Mouse (Mus musculus) testis, adult 2 months (tissue): ENCODE data around the gene Vamp4.

ENCODE experiments used
- CTCF ChIP-seq: fragments of 200-500 bp; IDR thresholded peaks from 2 replicates; pipeline ENCODE4 v1.5.1; 2012; ENCODE audit warnings: low read depth, mild to moderate bottlenecking, inconsistent platforms, low read length, moderate library complexity; ENCODE audit not compliant: control insufficient read depth, insufficient read depth, insufficient replicate concordance
- POLR2A ChIP-seq: fragments of 200-500 bp; IDR thresholded peaks from 2 replicates; pipeline ENCODE4 v1.6.1; 2012; ENCODE audit warnings: low read depth, mild to moderate bottlenecking, inconsistent platforms, low read length, moderate library complexity; ENCODE audit not compliant: control insufficient read depth

DNA sequence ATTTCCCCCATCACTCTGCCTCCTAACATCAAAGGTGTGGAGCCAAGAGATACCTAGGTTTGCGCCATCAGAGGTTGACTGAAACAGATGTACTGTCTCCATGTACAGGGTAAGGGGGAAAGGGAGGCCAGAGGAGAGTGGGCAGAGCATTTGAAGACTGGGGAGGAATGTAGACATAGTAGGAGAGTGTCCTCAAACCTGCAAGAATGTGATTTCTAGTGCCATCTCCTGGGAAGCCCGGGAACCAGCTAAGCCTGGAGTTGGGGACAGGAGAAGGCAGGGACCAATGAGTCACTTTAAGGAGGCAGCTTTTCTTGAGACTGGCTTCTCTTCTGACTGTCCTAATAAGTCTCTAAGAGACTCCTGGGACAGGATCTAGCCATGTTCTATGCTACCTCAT lies 40.7 kb upstream of the Vamp4 start:
- TF ChIP-seq POLR2A (no peak), CTCF (no peak)
